Mouse (Mus musculus) naive thymus-derived CD4-positive, alpha-beta T cell, adult 2 months (primary cell): ENCODE results near the gene Dnajc14.
"Not testable (repeated sequence)": the region's sequence is repeated elsewhere in the genome, so short reads cannot be mapped to it uniquely, and the experiment has no call there.

ENCODE experiments used
- DNase-seq: peaks from one replicate; pipeline ENCODE4 v3.0.0-alpha.2; 2011; ENCODE audit warnings: low read depth

Dnajc14 gene

DNA sequence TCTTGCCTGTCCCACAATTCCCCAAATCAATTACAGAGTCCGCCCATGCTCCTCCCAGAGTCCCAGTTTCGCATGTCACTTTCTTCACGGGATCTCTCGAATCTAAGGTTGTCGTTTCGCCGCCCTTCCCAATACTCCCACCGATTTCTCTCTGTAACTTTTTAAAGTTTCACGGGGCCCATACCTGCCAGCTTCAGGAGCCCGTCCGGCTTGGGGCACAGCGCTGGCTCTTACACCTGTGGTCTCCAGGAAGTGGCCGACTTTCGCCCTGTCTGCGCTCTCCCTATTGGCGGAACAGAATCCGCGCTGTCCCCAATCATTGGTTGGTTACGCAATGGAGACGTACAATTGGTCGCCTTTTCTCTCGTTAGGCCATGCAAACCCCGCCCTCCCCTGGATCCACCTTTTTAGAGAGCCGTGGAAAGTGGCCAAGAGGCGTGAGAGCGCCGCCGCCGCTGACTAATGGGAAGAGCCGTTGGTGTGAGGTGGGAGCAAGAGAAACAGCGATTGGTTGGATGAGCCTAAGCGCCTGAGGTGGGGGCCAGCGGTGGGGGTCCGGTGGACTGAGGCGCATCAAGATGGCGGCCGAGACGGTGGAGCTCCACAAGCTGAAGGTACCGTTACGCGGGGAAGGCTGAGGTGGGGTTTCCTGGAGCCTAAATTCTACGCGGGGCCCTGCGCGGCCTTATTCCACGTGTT is 17.6 kb downstream of the Dnajc14 start, which contains the start of gene Ormdl2:
Ormdl2 (minus strand) TSS at position 288 of the 699 bp plus-strand sequence.
- peak; percentile 99 for DNase-seq

DNA sequence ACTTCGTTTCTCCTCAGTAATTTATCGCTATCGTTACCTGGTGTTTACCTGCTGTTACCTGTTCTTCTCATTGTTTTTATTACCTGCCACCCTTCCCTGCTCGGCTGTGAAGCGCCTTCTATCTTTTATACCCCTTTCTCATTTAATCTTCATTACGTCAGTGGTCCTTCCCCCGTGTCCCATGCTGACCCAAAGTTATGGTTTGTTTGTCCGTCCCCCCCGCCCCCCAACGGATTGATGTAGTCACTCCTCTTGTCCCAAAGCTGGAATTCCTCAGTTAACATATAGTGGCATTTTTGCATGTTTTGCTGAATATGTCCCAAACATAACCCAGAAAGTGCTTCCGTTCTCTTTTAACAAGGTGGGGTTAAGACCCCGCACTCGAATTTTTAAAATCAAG is 18.3 kb downstream of the Dnajc14 start:
- DNase-seq, result no peak

DNA sequence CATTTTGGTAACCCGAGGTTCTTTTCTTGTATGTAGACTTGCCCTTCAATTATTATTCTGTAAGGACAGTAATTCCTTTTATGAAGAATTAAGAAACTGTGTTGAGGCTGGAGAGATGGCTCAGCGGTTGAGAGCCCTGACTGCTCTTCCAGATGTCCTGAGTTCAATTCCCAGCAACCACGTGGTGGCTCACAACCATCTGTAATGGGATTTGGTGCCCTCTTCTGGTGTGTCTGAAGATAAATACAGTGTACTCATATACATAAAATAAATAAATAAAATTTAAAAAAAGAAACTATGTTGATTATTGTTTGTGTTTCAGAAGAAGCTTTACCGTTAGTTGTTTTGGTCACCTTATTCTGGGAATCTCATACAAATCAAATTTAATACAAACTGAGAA is 19.2 kb downstream of the Dnajc14 start:
- DNase-seq, result not testable (repeated sequence)

DNA sequence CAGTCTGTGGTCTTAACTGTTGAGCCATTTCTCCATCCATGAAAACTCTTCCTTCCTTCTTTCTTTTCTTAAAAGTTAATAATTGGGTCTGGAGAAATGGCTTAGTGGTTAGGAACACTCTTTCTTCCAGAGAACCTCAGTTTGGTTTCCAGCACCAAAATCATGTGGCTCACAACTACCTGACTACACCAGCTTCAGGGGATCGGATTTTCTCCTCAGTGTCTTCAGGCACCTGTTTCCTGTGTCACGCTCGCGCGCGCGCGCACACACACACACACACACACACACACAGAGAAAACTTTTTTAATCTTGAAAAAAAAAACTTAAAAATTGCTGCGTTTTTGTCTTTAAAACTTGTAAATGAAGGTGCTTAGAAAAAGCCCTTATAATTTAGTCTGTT is 20.0 kb downstream of the Dnajc14 start:
- DNase-seq, result peak; percentile 31

DNA sequence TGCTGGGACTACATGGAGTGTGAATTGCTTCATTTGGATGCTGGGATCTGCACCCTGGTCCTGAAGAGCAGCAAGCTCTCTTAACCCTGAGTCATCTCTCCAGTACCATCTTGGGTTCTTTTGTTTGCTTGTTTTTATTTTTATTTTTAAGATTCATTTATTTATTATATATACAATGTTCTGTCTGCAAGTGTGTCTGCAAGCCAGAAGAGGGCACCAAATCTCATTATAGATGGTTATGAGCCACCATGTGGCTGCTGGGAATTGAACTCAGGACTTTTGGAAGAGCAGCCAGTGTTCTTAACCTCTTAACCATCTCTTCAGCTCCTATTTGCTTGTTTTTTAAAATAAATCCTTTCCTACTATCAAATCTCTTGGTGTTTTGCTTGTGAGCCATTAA is 33.5 kb downstream of the Dnajc14 start:
- DNase-seq, result no peak

DNA sequence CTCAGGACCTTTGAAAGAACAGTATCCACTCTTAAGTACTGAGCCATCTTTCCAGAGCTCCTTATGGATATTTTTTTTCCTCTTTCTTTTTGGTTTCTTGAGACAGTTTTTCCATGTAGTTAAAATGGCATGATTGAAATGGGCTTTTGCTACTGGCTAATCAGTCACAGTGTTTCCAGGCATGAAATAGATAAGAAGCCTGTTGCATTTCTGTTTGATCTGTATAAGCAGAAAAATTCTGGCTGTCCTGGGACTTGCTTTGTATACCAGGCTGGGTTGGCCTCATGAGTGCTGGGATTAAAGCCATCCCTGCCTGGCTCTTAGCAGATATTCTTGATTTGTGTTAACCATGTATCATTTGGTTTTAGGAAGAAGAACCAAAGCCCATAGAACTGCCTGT is 35.6 kb downstream of the Dnajc14 start:
- DNase-seq, result no peak

DNA sequence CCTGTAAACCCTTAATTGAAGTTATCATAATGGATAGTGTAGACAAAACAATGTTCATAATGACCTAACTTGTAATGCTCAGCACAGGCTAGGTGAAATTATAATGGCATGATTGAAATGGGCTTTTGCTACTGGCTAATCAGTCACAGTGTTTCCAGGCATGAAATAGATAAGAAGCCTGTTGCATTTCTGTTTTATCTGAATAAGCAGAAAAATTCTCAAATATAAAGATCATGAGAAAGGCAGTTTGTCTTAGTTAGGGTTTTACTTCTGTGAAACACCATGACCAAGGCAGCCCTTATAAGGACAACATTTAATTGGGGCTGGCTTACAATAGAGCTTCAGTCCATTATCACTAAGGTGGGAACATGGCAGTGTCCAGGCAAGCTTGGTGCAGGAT is 36.8 kb downstream of the Dnajc14 start:
- DNase-seq, result no peak

DNA sequence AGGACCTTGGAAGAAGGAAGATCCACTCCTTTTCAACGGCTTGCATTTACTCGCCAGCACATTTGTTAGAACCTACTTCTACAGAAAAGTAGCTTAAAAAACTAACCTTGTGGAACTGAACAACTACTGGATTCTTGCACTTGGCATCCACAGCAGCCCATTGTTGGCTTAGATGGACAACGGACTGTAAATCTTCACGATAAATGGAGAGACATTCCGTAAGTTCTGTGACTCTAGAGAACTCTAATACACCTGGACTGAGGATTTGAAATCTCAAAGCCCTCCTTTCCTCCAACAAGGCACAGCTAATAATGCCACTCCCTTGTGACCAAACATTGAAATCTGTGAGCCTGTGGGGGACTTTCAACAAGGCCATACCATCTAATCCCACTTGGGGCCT is 39.4 kb downstream of the Dnajc14 start:
- no peak for DNase-seq

DNA sequence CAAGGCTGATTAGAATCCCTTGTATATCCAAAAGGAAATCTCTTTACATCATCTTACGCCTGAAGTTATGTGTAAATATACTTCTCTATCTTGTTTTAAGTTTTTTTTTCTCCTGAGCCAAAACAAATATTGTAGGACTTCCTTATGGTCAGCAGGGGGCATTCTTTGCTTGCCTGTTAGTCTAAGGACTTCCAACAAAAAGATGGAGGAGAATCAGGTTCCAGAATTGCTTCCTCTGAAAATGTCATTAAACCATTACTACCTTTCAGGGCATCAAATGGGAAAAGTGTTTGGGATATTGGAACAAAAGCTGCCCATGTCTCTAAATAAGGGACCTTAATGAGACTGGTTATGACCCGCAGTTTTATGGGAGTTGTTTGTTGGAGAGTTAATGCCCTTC is 41.7 kb downstream of the Dnajc14 start:
- peak; percentile 48 for DNase-seq

DNA sequence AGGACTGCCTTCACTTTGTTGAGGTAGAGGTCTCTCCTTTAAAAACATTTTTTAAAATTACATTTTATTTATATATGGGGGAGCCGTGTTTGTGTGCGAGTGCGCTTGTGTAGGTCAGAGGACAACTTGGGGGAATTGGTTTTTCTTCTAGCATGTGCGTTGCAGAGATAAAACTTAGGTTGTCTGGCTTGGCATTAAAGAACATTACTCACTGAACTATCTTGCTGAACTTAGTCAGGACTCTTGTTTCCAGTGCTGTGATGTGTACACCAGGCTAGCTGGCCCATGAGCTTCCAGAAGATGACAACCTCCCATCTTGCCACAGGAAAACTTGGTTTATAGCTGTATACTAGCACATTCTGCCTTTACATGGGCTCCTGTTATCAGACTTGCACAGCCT is 42.8 kb downstream of the Dnajc14 start:
- no peak for DNase-seq

DNA sequence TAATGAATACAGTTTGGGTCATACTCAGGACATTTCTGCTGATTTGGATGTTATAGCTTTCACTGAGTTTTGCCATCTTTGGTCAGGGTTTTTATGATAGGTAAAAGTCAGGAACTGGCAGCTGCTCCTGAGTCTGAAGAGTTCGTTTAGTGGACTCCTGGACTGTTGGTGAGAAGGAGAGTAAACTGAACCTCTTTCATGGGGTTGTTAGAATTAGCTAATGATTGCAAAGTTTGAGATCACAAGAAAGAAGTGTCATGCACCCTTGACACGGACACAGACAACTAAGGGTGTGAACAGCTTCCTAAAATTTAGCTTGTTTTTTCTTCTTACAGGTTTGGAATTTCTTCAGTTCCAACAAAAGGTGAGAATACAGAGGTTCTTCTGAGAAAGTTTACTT is 44.6 kb downstream of the Dnajc14 start:
- no peak for DNase-seq

DNA sequence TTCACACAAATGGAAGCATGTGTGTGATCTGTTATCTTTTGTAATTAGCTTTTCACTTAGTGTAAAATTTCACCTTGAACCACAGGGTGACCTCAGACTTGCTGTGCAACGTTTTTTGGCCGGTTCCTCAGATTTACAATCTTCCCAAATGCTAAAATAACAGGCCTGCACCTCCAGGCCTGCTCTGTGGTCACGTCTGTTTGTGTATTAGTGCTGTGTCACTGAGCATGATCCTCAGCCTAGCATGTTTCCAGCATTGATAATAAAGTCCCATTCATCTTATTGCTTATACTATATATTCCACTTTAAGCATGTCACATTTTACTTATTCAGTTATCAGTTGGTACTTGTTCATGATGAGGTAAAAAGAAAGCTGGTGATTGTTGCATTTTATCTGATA is 46.5 kb downstream of the Dnajc14 start:
- DNase-seq, result no peak

DNA sequence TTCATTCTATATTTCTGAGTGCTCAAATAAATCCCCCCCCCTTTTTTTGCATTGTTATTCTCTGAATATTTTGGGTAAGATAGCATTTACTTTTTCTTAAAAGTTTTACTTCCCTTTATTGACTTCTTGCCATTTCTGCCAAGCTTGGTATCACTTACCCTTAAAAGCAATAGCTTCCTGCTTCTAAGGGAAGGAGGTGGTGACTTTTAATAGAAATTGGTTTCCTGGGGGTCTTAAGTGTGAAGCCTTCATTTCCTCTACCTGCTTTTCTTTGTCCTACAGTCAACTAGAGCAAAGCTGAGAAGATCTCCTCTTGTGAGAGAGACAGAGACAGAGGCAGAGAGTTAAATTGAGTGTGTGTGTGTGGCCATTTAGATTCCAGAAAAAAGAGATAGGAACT is 57.3 kb downstream of the Dnajc14 start:
- no peak for DNase-seq

DNA sequence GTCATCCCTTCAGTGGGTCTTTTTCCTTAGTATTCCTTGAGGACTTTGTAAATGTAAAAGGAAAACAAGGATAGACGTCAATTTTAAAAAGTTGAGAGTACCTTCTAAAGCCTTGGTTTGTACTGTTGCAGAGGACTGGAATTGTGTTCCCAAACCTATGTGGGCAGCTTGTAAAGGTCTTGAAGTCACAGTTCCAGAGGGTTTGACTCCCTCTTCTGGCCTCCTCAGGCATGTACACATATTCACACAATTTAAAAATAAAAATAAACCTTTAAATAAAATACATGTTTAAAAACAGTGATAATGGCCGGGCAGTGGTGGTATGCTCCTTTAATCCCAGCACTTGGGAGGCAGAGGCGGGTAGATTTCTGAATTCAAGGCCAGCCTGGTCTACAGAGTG is 62.2 kb downstream of the Dnajc14 start:
- peak; percentile 32 for DNase-seq

DNA sequence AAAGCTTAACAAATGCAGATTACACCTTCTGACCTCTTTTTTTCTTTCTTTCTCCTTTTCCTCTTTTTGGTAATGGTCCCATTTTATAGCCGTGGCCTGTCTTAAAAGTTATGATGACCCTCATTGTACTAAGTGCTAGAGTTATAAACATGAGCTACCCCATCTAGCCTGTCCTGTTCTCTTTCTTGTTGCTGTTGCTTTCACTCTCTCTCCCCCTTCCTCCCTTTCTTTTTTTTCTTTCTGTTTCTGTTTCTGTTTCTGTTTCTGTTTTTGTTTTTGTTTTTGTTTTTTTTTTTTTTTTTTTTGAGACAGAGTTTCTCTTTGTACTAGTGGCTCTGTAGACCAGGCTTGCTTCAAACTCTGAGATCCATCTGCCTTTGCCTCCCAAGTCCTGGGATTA is 62.7 kb downstream of the Dnajc14 start:
- no peak for DNase-seq
